Mouse (Mus musculus) spleen, embryonic (tissue): ENCODE data around the gene Esm1.
"Not testable (repeated sequence)": the region's sequence is repeated elsewhere in the genome, so short reads cannot be mapped to it uniquely, and the experiment has no call there.

ENCODE experiments used
- CTCF ChIA-PET: fragments of 350-600 bp; sonication (Branson Sonifier 250); formaldehyde crosslinking; loops from one replicate; lab custom pipeline; 2022; lab: Charles Lee

The Esm1 gene

GRCm38 (mm10) chr13:113227666-113228463, 18.4 kb downstream of the Esm1 start:
- CTCF ChIA-PET = no interaction called here

- CTCF ChIA-PET = interaction anchor here (0.7 kb wide), 1 partner anchor 140 kb away, joined by 3 read pairs; no protein-coding TSS in a partner anchor
Measured at GRCm38 (mm10) chr13:113242129-113242528, 32.7 kb downstream of the Esm1 start.

- CTCF ChIA-PET = interaction anchor here (0.7 kb wide), 1 partner anchor 1050 kb away, joined by 7 read pairs; no protein-coding TSS in a partner anchor
Measured at GRCm38 (mm10) chr13:113245025-113245424, 35.6 kb downstream of the Esm1 start.

- CTCF ChIA-PET = not testable (repeated sequence)
Measured at GRCm38 (mm10) chr13:113252580-113252979, 43.1 kb downstream of the Esm1 start.

- CTCF ChIA-PET = no interaction called here
Measured at GRCm38 (mm10) chr13:113256766-113257165, 47.3 kb downstream of the Esm1 start.

GRCm38 (mm10) chr13:113257190-113257589, 47.7 kb downstream of the Esm1 start:
- CTCF ChIA-PET = no interaction called here

GRCm38 (mm10) chr13:113259237-113259636, 49.8 kb downstream of the Esm1 start:
- CTCF ChIA-PET = no interaction called here

GRCm38 (mm10) chr13:113262822-113263221, 53.4 kb downstream of the Esm1 start:
- CTCF ChIA-PET = no interaction called here

- CTCF ChIA-PET = no interaction called here
Measured at GRCm38 (mm10) chr13:113265257-113265656, 55.8 kb downstream of the Esm1 start.

- CTCF ChIA-PET = interaction anchor here (0.7 to 1.4 kb wide), 3 partner anchors 352 to 403 kb away, joined by 3 to 10 read pairs (median 6); partner anchors contain the start of gene Snx18
Measured at GRCm38 (mm10) chr13:113266495-113266951, 57.1 kb downstream of the Esm1 start.

- CTCF ChIA-PET = interaction anchor here (0.5 to 1.4 kb wide), 3 partner anchors 347 to 367 kb away, joined by 3 to 6 read pairs (median 3); partner anchors contain the start of gene Snx18
Measured at GRCm38 (mm10) chr13:113267204-113267603, 57.7 kb downstream of the Esm1 start.
